ENCODE assay signal across 26 mouse cellular contexts in the genomic region with DNA sequence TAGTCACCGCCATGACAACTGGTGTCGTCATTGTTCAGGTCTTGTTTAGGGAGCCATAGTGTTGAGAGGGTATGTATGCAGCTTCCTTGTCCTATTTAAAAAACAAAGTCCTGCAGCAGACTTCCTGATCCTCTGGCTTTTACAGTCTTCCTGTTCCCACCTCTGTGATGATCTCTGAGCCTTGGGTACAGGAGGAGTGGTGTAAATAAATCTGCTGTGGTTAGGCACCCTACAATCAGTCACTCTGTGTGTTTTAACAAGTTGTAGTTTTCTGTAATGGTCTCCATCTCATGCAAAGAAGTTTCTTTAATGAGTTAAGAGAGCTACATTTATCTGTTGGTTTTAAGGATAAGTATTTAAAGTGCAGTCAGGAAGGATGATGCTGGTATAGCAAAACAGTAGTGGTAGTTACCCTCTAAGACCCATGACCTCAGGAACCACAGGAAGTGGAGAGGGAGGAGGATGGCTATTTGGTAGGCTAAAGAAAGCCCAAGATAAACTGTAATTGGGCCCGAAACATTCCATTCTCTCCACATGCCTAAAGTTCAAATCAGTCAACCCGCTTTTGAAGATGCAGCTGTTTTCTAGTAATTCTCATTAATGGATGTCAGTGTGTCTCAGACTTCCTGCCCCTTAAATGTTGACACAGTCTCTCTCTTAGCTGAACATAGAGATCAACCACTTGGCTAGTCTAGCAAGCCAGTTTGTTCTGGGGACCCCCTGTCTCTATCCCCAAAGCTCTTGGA. TPM values are rescaled to one million over a fixed set of nuclear protein-coding genes. Genes with fewer than 3 reads are reported as not detected.
A peak's percentile ranks its signal among the peaks of the same experiment; 100 is the strongest.
DNase-seq lines count a peak whose midpoint lies in the region; ATAC-seq lines count a peak whose summit lies in the region.
"Had no signal": no experiment of that assay in that cellular context is flagged by ENCODE, and none has a peak within 500 bp of the region (broad histone marks: within the 10 kb centered on the region; RNA-seq: fewer than 3 reads in every experiment).

No protein-coding gene starts in this region.

- H3K4me1 ChIP-seq in embryonic facial prominence, embryonic 14.5 days (ENCODE audit: control insufficient read depth, insufficient read depth, low read length): no peaks in the 10 kb centered on the region
- peaks cover 10% of the 10 kb centered on the region for H3K4me1 ChIP-seq in embryonic facial prominence, embryonic 10.5 days
- H3K4me1 ChIP-seq in kidney, embryonic 15.5 days: peaks cover 9% of the 10 kb centered on the region
- H3K4me1 ChIP-seq in hindbrain, embryonic 11.5 days (replicated peaks; ENCODE audit: control insufficient read depth, insufficient read depth, low read length): no peaks in the 10 kb centered on the region
- H3K4me1 ChIP-seq: embryonic facial prominence, embryonic 13.5 days; hindbrain, embryonic 15.5 days; intestine, embryonic 15.5 days; midbrain, embryonic 13.5 days; neural tube, embryonic 12.5 days had no signal

- H3K4me3 ChIP-seq in embryonic facial prominence, embryonic 14.5 days (ENCODE audit: low read depth, low read length): no peak overlapping the region
- no peak overlapping the region for H3K4me3 ChIP-seq in embryonic facial prominence, embryonic 10.5 days
- no peak overlapping the region for H3K4me3 ChIP-seq in kidney, embryonic 15.5 days (replicated peaks)
- H3K4me3 ChIP-seq in hindbrain, embryonic 11.5 days (ENCODE audit: low read depth, low read length): no peak overlapping the region
- H3K4me3 ChIP-seq: embryonic facial prominence, embryonic 13.5 days; heart, embryonic 15.5 days; hindbrain, embryonic 15.5 days; intestine, embryonic 15.5 days; liver, embryonic 12.5 days; midbrain, embryonic 13.5 days; neural tube, embryonic 12.5 days had no signal

- H3K9ac ChIP-seq in embryonic facial prominence, embryonic 14.5 days (ENCODE audit: low read depth, low read length): no peak overlapping the region
- H3K9ac ChIP-seq in kidney, embryonic 15.5 days: no peak overlapping the region
- no peak overlapping the region for H3K9ac ChIP-seq in hindbrain, embryonic 11.5 days (ENCODE audit: low read depth, low read length)
- H3K9ac ChIP-seq: embryonic facial prominence, embryonic 13.5 days; heart, embryonic 15.5 days; hindbrain, embryonic 15.5 days; intestine, embryonic 15.5 days; liver, embryonic 12.5 days; midbrain, embryonic 13.5 days; neural tube, embryonic 12.5 days had no signal

- H3K4me2 ChIP-seq in embryonic facial prominence, embryonic 14.5 days (ENCODE audit: low read depth, low read length): no peak overlapping the region
- no peak overlapping the region for H3K4me2 ChIP-seq in kidney, embryonic 15.5 days
- H3K4me2 ChIP-seq in hindbrain, embryonic 11.5 days (replicated peaks; ENCODE audit: low read depth, low read length): no peak overlapping the region
- H3K4me2 ChIP-seq: embryonic facial prominence, embryonic 13.5 days; heart, embryonic 15.5 days; hindbrain, embryonic 15.5 days; intestine, embryonic 15.5 days; liver, embryonic 12.5 days; midbrain, embryonic 13.5 days; neural tube, embryonic 12.5 days had no signal

- no peaks in the 10 kb centered on the region for H3K27me3 ChIP-seq in embryonic facial prominence, embryonic 14.5 days (replicated peaks; ENCODE audit: control insufficient read depth, insufficient read depth, low read length)
- H3K27me3 ChIP-seq in embryonic facial prominence, embryonic 10.5 days (replicated peaks; ENCODE audit: low read depth, poor library complexity, severe bottlenecking): no peaks in the 10 kb centered on the region
- no peaks in the 10 kb centered on the region for H3K27me3 ChIP-seq in kidney, embryonic 15.5 days
- H3K27me3 ChIP-seq in hindbrain, embryonic 11.5 days (ENCODE audit: control insufficient read depth, insufficient read depth, low read length): no peaks in the 10 kb centered on the region
- H3K27me3 ChIP-seq: embryonic facial prominence, embryonic 13.5 days; heart, embryonic 15.5 days; hindbrain, embryonic 15.5 days; intestine, embryonic 15.5 days; liver, embryonic 12.5 days; midbrain, embryonic 13.5 days; neural tube, embryonic 12.5 days had no signal

- H3K36me3 ChIP-seq in embryonic facial prominence, embryonic 14.5 days (ENCODE audit: control insufficient read depth, insufficient read depth, low read length): no peaks in the 10 kb centered on the region
- no peaks in the 10 kb centered on the region for H3K36me3 ChIP-seq in embryonic facial prominence, embryonic 10.5 days (replicated peaks)
- H3K36me3 ChIP-seq in kidney, embryonic 15.5 days: no peaks in the 10 kb centered on the region
- H3K36me3 ChIP-seq in hindbrain, embryonic 11.5 days (ENCODE audit: control insufficient read depth, insufficient read depth, low read length): no peaks in the 10 kb centered on the region
- H3K36me3 ChIP-seq: embryonic facial prominence, embryonic 13.5 days; heart, embryonic 15.5 days; hindbrain, embryonic 15.5 days; intestine, embryonic 15.5 days; liver, embryonic 12.5 days; midbrain, embryonic 13.5 days; neural tube, embryonic 12.5 days had no signal

- no peaks in the 10 kb centered on the region for H3K9me3 ChIP-seq in embryonic facial prominence, embryonic 14.5 days (ENCODE audit: control insufficient read depth, low read length)
- H3K9me3 ChIP-seq in embryonic facial prominence, embryonic 10.5 days: no peaks in the 10 kb centered on the region
- no peaks in the 10 kb centered on the region for H3K9me3 ChIP-seq in kidney, embryonic 15.5 days (replicated peaks)
- no peaks in the 10 kb centered on the region for H3K9me3 ChIP-seq in hindbrain, embryonic 11.5 days (ENCODE audit: control insufficient read depth, low read length)
- H3K9me3 ChIP-seq: embryonic facial prominence, embryonic 13.5 days; heart, embryonic 15.5 days; hindbrain, embryonic 15.5 days; intestine, embryonic 15.5 days; liver, embryonic 12.5 days; midbrain, embryonic 13.5 days; neural tube, embryonic 12.5 days had no signal

- H3K27ac ChIP-seq in embryonic facial prominence, embryonic 14.5 days (replicated peaks; ENCODE audit: low read depth, low read length): no peak overlapping the region
- no peak overlapping the region for H3K27ac ChIP-seq in embryonic facial prominence, embryonic 10.5 days (replicated peaks)
- H3K27ac ChIP-seq in kidney, embryonic 15.5 days: 0 out of 2 replicates have a peak overlapping the region, but pooled peaks have one; percentile 4
- H3K27ac ChIP-seq in hindbrain, embryonic 11.5 days (ENCODE audit: low read depth, low read length): no peak overlapping the region
- H3K27ac ChIP-seq: embryonic facial prominence, embryonic 13.5 days; heart, embryonic 15.5 days; hindbrain, embryonic 15.5 days; intestine, embryonic 15.5 days; liver, embryonic 12.5 days; midbrain, embryonic 13.5 days; neural tube, embryonic 12.5 days; stomach, postnatal 0 days had no signal

- peak; percentile 18 for DNase-seq in embryonic facial prominence, embryonic 14.5 days (ENCODE audit: low spot score)
- no peak for DNase-seq in embryonic facial prominence, embryonic 10.5 days (ENCODE audit: low spot score)
- DNase-seq in kidney, postnatal 25 days: no peak
- peak; percentile 7 for DNase-seq in Muller cell, postnatal 12 days (ENCODE audit: inconsistent ontology term)
- DNase-seq in kidney, postnatal 10 days: peak; percentile 13
- DNase-seq in c-Kit-positive CD71-positive TER-119-positive erythroid progenitor cells, embryonic 14.5 days (ENCODE audit: low spot score): no peak
- no peak for DNase-seq in hindbrain, embryonic 11.5 days (ENCODE audit: low spot score)
- DNase-seq: adrenal gland, postnatal 36 days; cerebellum, adult 18-20 months; cerebellum, postnatal 14 days; heart, adult 18-20 months; heart, postnatal 36 days; lung, adult 18-20 months; lung, postnatal 10 days; right cerebral cortex, postnatal 14 days had no signal

- 65% methylated on average over 4 of the region's 4 CpGs for WGBS in embryonic facial prominence, embryonic 14.5 days
- 84% methylated on average over 4 of the region's 4 CpGs for WGBS in embryonic facial prominence, embryonic 10.5 days
- WGBS in kidney, embryonic 15.5 days: 53% methylated on average over 4 of the region's 4 CpGs
- 87% methylated on average over 4 of the region's 4 CpGs for WGBS in hindbrain, embryonic 11.5 days

- ATAC-seq in embryonic facial prominence, embryonic 14.5 days (ENCODE audit: low read depth): peak; percentile 57; the same call in 1 of the 2 replicates
- ATAC-seq in kidney, embryonic 15.5 days (replicated peaks; ENCODE audit: low FRiP score): no peak
- no peak for ATAC-seq in hindbrain, embryonic 11.5 days (ENCODE audit: low FRiP score)
- ATAC-seq: CD4-positive, CD25-positive, alpha-beta regulatory T cell, adult 4 months; forebrain, embryonic 14.5 days; intestine, embryonic 15.5 days; liver, embryonic 12.5 days; midbrain, embryonic 13.5 days had no signal

RNA-seq across cellular contexts. Expression of gene Il12a, which starts 33.7 kb away (rescaled TPM):
- polyA plus RNA-seq in embryonic facial prominence, embryonic 14.5 days (2014; fragmentation: Nextera tagmentation; extraction: Ambion mirVana): 0.51 and 0.61 TPM in 2 replicates
- polyA plus RNA-seq in embryonic facial prominence, embryonic 10.5 days (2016; fragmentation: Nextera tagmentation; extraction: Ambion mirVana): not detected in 2 replicates
- polyA plus RNA-seq in kidney, embryonic 15.5 days (2015; fragmentation: Nextera tagmentation; extraction: Ambion mirVana): 0.37 and 0.40 TPM in 2 replicates
- 0.19 TPM in 1 of 2 replicates, not detected in the other for polyA plus RNA-seq in hindbrain, embryonic 11.5 days (2014; fragmentation: Nextera tagmentation; extraction: Ambion mirVana)
- polyA plus RNA-seq: heart, embryonic 15.5 days; intestine, embryonic 15.5 days; midbrain, embryonic 13.5 days had no signal

Comparison
In these comparisons a context has a peak if more than half of its experiments do, and no peak if none do; other contexts are left out.
1. DNase-seq: peak in embryonic facial prominence, embryonic 14.5 days (single experiment), Muller cell, postnatal 12 days (single experiment) and kidney, postnatal 10 days (single experiment); none in embryonic facial prominence, embryonic 10.5 days (single experiment), kidney, postnatal 25 days (0 of 2), c-Kit-positive CD71-positive TER-119-positive erythroid progenitor cells, embryonic 14.5 days (single experiment) and hindbrain, embryonic 11.5 days (single experiment).